Mouse (Mus musculus): ENCODE results near the gene Fam229a.
"Not testable (repeated sequence)": the region's sequence is repeated elsewhere in the genome, so short reads cannot be mapped to it uniquely, and the experiment has no call there.

Fam229a gene

GRCm38 (mm10) chr4:129528901-129529300, 37.9 kb downstream of the Fam229a start:
- DNase-seq: not testable (repeated sequence)

DNA sequence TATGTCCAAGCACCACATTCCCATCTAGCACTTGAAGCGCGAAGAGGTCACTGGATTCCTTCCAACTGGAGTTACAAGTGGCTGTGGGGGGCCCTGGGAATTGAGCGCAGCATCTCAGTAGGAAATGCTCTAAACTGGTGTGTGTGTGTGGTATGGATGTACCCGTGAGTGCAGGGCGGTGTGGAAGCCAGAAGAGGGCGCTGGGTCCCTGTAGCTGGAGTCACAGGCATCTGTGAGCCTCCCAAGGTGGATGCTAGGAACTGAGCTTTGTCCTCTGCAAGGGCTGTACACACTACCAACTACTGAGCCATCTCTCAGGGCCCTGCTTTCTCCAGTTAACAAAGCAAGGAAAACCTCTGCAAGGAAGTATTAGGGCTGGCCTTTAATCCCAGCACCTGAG, 49.0 kb downstream of the Fam229a start:
- DNase-seq: peak; percentile 40

All from retina, postnatal 1 day (tissue).